Mouse (Mus musculus) ovary, postnatal 36 days (tissue): Measurements from ENCODE around the gene Rcc1.
"Not testable (repeated sequence)": the region's sequence is repeated elsewhere in the genome, so short reads cannot be mapped to it uniquely, and the experiment has no call there.

Source experiments
- DNase-seq: peaks from one replicate; pipeline ENCODE4 v3.0.0; 2022; ENCODE audit warnings: low spot score, mixed read lengths

Rcc1 gene

GRCm38 (mm10) chr4:132312627-132313026 lies 40.8 kb downstream of the Rcc1 start:
- no peak for DNase-seq

DNA sequence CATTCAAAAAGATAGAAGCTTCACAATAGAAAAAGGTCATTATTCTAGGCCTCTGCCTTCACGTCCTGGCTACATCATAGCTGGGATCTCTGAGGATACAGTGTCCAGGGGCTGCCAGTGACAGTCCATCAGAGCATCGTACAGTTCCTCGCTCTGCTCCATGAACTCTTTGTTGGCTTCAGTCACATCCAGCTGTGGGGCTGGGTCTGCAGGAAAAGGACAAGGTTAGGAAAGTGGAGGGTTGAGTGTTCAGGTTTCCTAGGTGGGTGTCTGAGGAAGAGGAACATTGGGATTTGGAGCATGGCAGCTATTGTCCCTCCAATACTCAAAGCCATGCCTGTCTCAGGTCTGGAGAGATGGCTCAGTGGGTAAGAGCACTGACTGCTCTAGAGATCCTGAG lies 41.6 kb downstream of the Rcc1 start:
- no peak for DNase-seq

DNA sequence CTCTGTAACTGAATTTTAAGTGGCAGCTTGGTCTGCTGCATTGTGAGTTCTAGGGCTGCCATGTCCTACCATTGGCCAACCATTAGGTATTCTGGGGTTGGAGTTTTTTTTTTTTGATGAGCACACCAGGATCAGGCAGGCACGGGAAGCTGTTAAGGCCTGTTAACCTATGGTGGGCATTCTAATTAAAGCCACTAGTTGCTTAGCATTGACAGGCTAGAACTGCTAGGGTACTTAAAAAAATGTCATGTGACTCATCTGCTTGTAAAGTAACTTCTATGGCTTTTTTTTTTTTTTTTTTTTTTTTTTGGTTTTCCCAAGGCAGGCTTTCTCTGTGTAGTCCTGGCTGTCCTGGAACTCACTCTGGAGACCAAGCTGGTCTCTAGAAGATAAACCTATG lies 42.2 kb downstream of the Rcc1 start:
- DNase-seq, result no peak

DNA sequence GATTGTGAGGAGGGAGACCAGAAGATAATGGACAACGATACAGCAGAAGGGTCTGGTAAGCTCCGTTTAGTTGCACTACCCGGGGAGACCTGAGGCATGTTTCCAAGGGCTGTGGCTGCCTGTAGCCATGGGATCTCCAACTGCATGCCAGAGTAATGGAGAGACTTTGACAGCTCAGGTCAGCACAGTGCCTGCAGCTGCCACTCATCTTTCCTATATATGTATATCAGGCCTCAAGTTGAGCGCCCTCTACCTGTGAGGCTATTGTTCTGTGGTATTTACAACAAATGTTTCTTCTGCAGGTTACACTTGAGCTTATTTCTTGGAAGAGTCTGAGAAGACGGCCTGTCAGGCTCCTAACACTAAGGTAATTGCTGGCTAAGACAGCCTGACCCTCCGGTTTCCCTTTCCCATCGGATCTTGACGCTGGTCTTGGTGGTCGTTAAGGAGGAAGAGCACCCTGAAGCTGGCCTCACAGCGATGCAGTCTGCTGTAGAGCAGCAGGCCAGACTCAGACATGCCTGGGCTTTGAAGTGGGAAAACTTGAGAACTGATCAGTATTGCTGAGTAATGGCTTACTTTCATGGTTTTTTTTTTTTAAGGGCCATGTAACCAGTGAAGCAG lies 43.4 kb downstream of the Rcc1 start:
- no peak for DNase-seq

DNA sequence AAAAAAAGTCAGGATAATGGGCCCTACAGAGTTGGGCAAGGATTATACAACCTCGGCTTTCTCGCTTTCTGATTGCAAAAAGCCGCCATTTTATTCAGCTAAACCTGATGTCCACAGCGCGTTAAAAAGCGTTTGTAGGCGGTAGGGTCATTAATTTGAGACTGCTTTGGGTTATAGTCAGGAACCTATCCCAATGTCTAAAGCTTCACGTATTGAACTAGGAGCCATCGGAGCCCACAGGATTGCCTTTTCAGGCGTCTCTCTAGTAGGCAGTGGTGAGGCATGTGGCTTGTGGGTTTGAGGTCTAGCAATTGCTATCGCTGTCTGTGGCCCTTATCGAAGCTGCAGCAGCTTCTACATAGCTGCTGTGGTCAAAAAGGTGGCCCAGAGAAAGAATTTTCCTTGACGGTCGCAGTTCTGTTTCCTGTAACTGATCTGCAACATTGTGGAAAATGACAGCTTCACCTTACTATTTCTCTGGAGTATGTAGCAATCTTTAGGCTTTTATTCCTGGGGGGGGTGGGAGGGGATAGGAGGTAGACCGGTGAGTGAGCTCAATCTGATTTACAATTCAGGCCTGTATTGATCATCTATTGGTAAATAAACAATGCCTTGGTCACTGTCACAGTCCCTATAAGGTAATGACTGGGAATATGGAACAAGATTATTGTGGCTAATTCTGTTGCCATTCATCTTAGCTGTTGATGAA lies 44.1 kb downstream of the Rcc1 start:
- no peak for DNase-seq

DNA sequence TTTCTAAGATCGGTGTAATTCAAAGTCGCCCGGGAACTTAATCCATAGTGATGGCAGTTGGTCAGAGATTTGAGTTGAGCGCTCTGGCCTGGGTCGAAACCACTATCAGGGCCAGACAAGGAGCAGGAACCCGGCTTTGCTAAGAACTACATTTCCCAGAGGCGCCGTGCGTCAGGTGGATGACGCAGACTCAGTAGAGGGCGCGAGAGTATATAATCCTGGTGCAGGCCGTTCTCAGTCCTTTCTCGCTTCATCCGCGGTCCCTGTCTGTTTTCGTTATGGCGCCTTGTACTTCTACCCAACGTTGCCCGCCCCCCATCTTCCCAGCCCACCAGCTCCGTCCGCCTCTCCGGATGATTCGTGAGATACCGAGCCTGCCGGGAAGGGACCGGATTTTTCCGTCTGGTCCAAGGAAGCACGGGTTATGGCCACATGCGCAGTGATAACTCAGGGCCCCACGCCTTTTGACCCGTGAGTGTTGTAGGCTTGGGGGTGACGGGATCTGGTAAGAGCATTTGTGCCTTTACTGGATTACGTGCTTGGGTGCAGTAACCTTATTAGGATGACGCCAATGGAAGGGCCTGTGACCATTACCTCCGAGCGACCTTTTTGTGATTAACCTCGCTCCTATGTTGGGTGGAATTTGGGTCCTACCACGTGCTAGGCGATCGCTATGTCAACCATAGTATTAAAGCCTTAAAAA lies 44.8 kb downstream of the Rcc1 start:
- peak; percentile 87 for DNase-seq

DNA sequence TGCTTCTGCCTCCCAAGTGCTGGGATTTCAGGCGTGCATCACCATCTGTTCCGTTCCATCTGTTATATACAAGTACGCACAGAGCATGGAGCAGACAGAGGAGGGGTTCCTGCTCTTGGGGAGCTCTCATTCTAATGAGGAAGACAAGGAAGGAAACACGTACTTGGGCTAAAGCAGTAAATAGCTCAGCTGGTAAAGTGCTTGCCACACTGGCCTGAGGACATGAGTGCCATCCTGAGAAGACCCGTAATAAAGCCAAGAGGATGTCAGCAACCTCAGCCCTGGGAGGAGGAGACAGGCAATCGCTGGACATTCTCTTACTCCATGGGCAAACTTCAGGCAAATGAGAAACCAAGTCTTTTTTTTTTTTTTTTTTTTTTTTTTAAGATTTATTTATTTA lies 47.4 kb downstream of the Rcc1 start:
- DNase-seq, result no peak

DNA sequence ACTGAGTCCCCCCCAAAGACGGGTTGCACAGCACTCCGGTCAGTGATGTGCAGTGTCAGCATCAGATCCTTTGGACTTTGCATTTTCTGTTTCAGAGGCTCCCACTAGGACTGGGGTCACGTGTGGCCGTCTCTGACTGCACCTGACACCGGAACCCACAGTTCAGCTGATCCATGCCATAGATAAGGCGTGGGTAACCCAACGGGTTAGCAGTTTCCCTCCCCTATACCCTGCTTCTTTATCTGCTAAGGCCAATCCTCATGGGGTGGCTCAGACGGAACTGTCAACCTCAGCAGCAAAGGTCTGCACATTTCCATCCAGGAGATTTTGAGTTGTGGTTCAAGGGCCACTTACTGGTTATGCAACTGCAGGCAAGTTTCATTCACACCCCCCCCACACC lies 48.1 kb downstream of the Rcc1 start:
- DNase-seq, result no peak

DNA sequence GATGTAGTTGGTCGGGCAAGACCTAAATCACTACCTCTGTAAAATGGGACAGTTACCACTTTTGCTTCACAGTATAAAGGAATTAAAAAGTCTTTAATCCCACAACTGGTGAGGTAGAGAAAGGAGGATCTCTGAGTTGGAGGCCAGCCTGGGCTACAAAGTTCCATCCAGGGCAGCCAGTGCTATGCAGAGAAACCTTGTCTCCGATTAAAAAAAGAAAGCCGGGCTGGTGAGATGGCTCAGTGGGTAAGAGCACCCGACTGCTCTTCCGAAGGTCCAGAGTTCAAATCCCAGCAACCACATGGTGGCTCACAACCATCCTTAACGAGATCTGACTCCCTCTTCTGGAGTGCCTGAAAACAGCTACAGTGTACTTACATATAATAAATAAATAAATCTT lies 49.9 kb downstream of the Rcc1 start:
- DNase-seq, result not testable (repeated sequence)

DNA sequence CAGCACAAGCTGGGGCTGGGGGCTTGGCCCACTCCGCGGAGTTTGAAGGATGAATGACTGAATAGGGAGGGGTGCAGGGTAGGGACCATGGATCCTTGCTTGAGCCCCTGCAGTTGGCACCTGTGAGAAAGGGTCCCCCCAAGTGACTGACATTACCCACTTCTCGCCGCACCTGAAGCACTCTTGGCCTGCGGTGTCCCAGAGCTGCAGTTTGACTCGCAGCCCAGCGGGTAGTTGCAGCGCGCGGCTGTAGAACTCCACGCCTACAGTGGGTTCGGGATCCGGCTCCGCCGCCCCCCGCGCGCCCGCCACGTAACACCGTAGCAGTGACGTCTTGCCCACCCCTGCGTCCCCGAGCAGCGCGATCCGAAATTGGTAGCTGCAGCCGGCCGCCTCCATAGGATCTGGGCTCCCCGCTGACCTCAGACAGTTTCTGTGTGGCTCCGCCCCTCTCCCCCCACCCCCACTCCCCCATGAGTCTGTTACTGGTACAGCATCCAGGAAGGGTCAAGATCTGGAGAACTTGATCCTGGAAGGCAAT lies 50.4 kb downstream of the Rcc1 start, which contains the start of gene Rab42:
Rab42 (minus strand) TSS at position 447 of the 541 bp plus-strand sequence.
- peak; percentile 58 for DNase-seq

DNA sequence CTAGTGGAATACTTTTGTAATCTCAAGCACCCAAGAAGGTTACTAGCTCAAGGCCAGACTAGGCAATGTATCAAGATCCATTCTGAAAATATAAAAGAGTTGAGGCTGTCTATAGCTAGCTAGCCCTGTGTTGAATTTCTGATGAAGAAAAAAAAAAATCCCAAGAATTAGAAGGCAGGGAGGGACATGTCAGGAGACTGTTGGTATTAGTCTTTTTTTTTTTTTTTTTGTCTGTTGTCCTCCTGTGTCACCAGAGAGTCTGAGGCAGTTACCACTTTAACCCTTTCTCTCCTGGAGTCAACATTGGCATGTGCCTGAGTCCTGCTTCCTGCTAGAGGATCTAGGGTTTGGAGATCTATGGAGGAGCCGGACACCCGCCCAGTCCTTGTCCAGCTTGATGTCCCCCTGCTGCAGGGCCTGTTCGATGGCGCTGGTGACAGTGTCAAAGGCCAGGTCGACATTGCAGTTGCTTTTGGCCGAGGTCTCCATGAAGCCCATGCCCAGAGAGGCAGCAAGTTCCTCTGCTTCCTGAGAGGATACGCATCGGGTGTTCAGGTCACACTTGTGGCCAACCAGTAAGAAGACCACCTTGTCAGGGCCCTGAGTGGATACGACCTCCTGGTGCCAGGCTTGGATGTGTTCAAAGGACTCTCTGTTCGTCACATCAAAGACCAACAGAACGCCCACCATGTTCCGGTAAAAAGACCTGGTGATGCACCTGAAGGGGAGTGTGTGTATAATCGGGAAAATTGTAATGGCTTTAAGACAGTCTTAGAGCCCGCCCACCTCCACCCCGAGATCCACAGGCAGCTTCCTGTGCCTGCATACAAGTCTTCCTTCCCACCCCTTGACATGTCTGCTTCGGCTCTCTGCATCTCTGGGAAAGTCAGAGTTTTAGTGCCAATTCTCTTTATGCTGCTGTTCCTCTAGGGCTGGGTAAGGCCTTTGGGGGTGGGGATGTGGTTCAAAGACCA lies 51.2 kb downstream of the Rcc1 start:
- DNase-seq, result no peak

DNA sequence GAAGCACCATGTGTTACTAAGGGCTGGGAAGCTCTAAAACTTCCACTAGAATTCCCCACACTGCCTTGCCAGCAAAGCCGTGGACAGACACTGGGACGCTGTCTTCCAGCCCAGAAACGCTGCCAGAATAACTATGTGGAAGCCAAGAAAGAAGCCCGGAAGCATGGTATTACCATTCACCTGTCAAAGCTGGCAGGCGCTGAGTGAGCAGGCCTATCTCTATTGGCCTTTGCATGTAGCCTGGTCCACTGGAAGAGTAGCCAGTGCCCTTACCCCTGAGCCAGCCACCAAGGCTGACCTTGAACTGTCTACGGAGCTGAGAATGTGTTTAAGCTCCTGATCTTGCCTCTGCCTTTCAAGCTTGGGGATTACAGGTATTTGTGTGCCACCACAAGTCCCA lies 51.9 kb downstream of the Rcc1 start:
- no peak for DNase-seq

- no peak for DNase-seq
Observed at GRCm38 (mm10) chr4:132299849-132300248, 53.6 kb downstream of the Rcc1 start.

DNA sequence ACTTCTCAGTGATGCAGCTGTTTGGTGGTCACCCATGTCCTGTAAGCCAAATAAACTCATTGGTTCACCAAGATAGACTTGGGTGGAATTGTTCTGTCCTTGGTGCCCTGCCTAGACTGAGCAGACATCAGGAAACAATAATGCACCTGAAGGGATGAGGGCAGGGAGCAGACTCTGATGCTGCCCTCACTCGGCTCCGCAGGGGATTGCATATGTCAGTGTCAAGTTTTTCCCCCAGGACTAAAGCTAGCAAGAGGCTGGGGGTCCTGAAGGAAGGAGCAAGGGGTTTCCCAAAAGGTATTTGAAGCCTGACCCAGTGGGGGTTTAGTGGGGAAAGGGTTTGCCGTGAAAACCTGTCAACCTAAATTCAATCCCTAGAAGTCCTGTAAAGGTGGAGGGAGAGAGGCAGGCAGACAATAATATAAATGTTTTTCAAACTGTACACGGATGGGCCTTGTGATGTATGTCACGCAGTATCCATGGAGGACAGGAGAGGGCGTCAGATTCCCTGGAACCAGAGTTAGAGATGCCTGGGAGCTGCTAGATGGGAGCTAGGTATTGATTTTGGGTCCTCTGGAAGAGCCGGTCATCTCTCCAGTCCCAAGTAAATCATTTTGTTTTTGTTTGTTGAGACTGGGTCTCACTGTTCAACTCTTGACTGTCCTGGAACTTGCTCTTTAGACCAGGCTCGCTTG lies 57.6 kb downstream of the Rcc1 start:
- no peak for DNase-seq

GRCm38 (mm10) chr4:132293682-132294240 lies 59.6 kb downstream of the Rcc1 start:
- no peak for DNase-seq

GRCm38 (mm10) chr4:132292988-132293387 lies 60.4 kb downstream of the Rcc1 start:
- DNase-seq, result peak; percentile 53

DNA sequence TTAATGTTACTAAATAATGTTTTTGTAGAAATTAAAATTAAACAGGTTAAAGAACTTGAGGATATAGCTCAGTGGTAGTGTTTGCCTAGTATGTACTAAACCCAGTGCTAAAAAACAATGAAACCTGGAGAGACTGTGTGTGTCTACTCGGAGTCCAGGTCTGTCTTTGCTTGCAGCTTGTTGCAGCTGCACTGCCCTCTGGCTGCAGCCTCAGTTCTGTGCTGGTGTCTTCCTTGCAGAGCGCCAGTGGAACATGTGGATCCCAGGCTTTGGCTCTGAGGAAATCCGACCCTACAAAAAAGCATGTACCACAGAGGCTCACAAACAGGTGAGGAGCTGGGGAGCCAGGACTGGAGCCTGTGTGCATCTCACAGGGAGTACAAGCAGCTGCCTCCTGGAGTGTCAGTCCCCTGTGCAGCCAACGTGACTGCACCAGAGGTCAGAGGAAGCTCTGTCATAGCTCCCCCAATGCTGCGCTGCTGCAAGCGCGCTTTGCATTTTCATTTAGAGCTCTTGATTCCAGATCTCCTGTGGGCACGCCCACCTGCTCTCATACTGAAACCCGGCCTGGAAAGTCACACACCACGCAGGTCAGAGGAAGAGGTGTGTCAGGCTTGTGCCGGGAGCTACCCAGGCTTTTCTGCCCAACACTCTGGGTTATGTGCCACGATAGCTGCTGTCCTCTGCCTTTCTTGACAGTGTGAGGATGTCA lies 61.6 kb downstream of the Rcc1 start:
- DNase-seq, result no peak

DNA sequence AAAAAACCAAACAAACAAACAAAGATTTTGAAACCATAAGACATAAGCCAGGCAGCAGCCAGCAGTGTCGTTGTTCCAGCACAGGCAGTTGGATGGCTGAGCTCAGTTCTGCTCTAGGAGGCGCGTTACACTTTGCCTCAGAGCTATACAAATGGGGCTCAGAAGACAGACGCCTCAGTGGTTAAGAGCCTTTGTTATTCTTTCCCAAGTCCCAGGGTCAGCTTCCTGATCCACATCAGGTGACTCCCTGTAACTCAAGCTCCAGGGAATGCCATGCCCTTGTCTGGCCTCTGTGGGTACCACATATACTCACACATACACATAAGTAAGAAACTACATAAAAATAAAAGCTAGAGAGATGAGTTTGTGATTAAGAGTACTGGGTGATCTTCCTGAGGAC lies 62.3 kb downstream of the Rcc1 start:
- no peak for DNase-seq

GRCm38 (mm10) chr4:132288840-132289239 lies 64.6 kb downstream of the Rcc1 start:
- not testable (repeated sequence) for DNase-seq
